Mouse (Mus musculus): ENCODE results near the gene Prpf8. TPM values are rescaled to one million over a fixed set of nuclear protein-coding genes. Genes with fewer than 3 reads are reported as not detected.

The Prpf8 gene
- polyA plus RNA-seq, 1 experiment = 64.2 TPM

DNA sequence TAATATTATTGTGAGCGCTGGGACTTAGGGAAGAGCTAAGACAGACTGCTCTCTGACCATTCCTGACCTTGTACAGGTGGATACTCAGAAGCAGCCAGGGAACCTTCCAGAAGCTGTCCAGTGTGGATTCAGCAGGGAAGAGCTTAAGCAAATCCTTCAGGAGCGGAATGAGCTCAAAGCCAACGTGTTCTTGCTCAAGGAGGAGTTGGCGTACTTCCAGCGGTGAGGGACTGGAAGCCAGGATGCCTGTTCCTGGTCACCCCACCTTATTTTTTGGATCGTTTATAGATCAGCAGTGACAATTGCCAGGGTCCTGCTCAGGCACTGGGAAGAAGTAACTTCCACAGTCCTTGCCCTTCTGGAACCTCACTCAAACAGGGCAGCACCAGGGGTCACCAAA, 24.6 kb downstream of the Prpf8 start:
- no peak for DNase-seq (ENCODE audit: low read depth in 1 of 2, low spot score in 2 of 2)
- H3K4me3 ChIP-seq (ENCODE audit: extremely low read depth, insufficient read depth, insufficient read length) = no peak overlapping the region
- no peak overlapping the region for H3K27ac ChIP-seq (ENCODE audit: insufficient read depth, low read length)
- 93% methylated on average over 6 of the region's 6 CpGs for WGBS
- H3K27me3 ChIP-seq (ENCODE audit: control insufficient read depth, insufficient read depth, low read length) = no peaks in the 10 kb centered on the region
- peaks cover 5% of the 10 kb centered on the region; the same call in 1 of the 2 replicates for H3K4me1 ChIP-seq (ENCODE audit: control insufficient read depth, insufficient read depth, insufficient read length)
- H3K36me3 ChIP-seq (ENCODE audit: control insufficient read depth, insufficient read depth, low read length) = peaks cover 21% of the 10 kb centered on the region
- TF ChIP-seq POLR2A (IDR thresholded peaks at IDR 0.05; ENCODE audit: low read depth, low read length) = no peak
- no peak for TF ChIP-seq CTCF (IDR thresholded peaks at IDR 0.05; ENCODE audit: extremely low read depth, insufficient read depth, insufficient read length, insufficient replicate concordance)

DNA sequence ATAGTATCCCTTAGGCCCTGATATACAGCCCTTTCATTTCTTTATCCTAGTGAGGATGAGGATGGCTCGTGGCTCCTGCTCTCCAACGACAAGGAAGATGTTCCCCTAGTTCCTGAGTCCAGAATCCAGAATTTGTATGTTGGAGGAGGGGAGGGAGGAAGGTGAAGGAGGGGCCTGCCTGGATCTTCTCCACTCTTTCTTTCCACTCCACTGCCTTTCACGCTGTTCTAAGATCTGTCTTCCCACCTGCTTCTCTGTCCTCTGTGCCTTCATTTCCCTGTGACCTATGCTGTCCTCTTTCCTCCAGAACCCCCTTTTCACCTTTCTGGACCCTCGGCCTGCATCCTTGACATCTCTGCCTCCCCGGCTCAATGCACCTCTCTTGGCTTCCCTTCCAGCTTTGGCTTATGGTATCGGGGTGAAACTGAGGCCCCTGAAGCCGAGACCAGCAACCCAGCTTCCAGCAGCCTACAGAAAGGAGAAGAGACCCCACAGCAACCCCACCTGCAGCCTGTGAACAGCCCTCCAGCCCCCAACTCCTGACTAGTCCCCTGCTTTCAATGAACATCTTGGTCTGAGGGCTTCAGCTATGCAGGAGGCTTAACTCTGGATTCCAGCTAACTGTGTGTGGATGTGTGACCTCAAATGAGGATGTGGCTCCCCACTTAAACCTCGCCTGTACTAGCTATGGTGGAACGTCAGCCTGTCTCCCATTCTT, 25.8 kb downstream of the Prpf8 start:
- Histone ChIP-seq H3K36me3 (ENCODE audit: control insufficient read depth, insufficient read depth, low read length) (peaks cover 16% of the 10 kb centered on the region), H3K27ac (ENCODE audit: insufficient read depth, low read length) (no peak overlapping the region), H3K4me3 (ENCODE audit: extremely low read depth, insufficient read depth, insufficient read length) (no peak overlapping the region), H3K27me3 (ENCODE audit: control insufficient read depth, insufficient read depth, low read length) (no peaks in the 10 kb centered on the region), H3K4me1 (ENCODE audit: control insufficient read depth, insufficient read depth, insufficient read length) (peaks cover 5% of the 10 kb centered on the region; the same call in 1 of the 2 replicates)
- TF ChIP-seq CTCF (IDR thresholded peaks at IDR 0.05; ENCODE audit: extremely low read depth, insufficient read depth, insufficient read length, insufficient replicate concordance) = no peak
- TF ChIP-seq POLR2A (IDR thresholded peaks at IDR 0.05; ENCODE audit: low read depth, low read length) = no peak
- WGBS = 67% methylated on average over 9 of the region's 9 CpGs
- no peak for DNase-seq (ENCODE audit: low read depth in 1 of 2, low spot score in 2 of 2)

GRCm38 (mm10) chr11:75513336-75513735, 26.7 kb downstream of the Prpf8 start, which contains the start of gene Scarf1:
TSS of gene Scarf1 (plus strand) at chr11:75513540.
- Histone ChIP-seq H3K27me3 (ENCODE audit: control insufficient read depth, insufficient read depth, low read length) (no peaks in the 10 kb centered on the region), H3K4me3 (ENCODE audit: extremely low read depth, insufficient read depth, insufficient read length) (peak within 1 kb of the TSS; percentile 25; the same call in 1 of the 2 replicates), H3K27ac (ENCODE audit: insufficient read depth, low read length) (no peak within 1 kb of the TSS), H3K36me3 (ENCODE audit: control insufficient read depth, insufficient read depth, low read length) (peaks cover 10% of the 10 kb centered on the region), H3K4me1 (ENCODE audit: control insufficient read depth, insufficient read depth, insufficient read length) (peaks cover 5% of the 10 kb centered on the region; the same call in 1 of the 2 replicates)
- no peak for DNase-seq (ENCODE audit: low read depth in 1 of 2, low spot score in 2 of 2)
- WGBS = 59% methylated on average over 8 of the region's 8 CpGs
- TF ChIP-seq CTCF (IDR thresholded peaks at IDR 0.05; ENCODE audit: extremely low read depth, insufficient read depth, insufficient read length, insufficient replicate concordance) = no peak
- TF ChIP-seq POLR2A (IDR thresholded peaks at IDR 0.05; ENCODE audit: low read depth, low read length) = no peak

DNA sequence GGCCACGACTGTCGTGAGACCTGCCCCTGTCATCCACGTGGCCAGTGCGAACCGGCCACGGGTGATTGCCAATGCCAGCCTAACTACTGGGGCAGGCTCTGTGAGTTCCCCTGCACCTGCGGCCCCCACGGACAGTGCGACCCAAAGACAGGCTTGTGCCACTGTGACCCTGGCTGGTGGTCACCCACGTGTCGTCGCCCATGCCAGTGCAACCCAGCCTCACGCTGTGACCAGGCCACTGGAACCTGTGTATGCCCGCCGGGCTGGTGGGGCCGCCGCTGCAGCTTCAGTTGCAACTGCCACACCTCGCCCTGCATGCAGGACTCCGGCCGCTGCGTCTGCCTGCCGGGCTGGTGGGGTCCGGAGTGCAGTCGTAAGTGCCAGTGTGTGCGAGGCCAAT, 28.6 kb downstream of the Prpf8 start:
- H3K36me3 ChIP-seq (ENCODE audit: control insufficient read depth, insufficient read depth, low read length) = no peaks in the 10 kb centered on the region
- H3K27me3 ChIP-seq (ENCODE audit: control insufficient read depth, insufficient read depth, low read length) = no peaks in the 10 kb centered on the region
- H3K27ac ChIP-seq (ENCODE audit: insufficient read depth, low read length) = no peak overlapping the region
- H3K4me1 ChIP-seq (ENCODE audit: control insufficient read depth, insufficient read depth, insufficient read length) = no peaks in the 10 kb centered on the region; the same call in 1 of the 2 replicates
- WGBS = 91% methylated on average over 25 of the region's 25 CpGs
- DNase-seq (ENCODE audit: low read depth in 1 of 2, low spot score in 2 of 2) = no peak
- H3K4me3 ChIP-seq (ENCODE audit: extremely low read depth, insufficient read depth, insufficient read length) = no peak overlapping the region
- no peak for TF ChIP-seq CTCF (IDR thresholded peaks at IDR 0.05; ENCODE audit: extremely low read depth, insufficient read depth, insufficient read length, insufficient replicate concordance)
- TF ChIP-seq POLR2A (IDR thresholded peaks at IDR 0.05; ENCODE audit: low read depth, low read length) = no peak

GRCm38 (mm10) chr11:75519834-75520633, 33.4 kb downstream of the Prpf8 start:
- DNase-seq (ENCODE audit: low read depth in 1 of 2, low spot score in 2 of 2) = no peak
- no peak for TF ChIP-seq POLR2A (IDR thresholded peaks at IDR 0.05; ENCODE audit: low read depth, low read length)
- no peak for TF ChIP-seq CTCF (IDR thresholded peaks at IDR 0.05; ENCODE audit: extremely low read depth, insufficient read depth, insufficient read length, insufficient replicate concordance)
- Histone ChIP-seq H3K27ac (ENCODE audit: insufficient read depth, low read length) (no peak overlapping the region), H3K4me3 (ENCODE audit: extremely low read depth, insufficient read depth, insufficient read length) (no peak overlapping the region), H3K4me1 (ENCODE audit: control insufficient read depth, insufficient read depth, insufficient read length) (no peaks in the 10 kb centered on the region), H3K36me3 (ENCODE audit: control insufficient read depth, insufficient read depth, low read length) (no peaks in the 10 kb centered on the region), H3K27me3 (ENCODE audit: control insufficient read depth, insufficient read depth, low read length) (no peaks in the 10 kb centered on the region)
- WGBS = 87% methylated on average over 15 of the region's 15 CpGs

DNA sequence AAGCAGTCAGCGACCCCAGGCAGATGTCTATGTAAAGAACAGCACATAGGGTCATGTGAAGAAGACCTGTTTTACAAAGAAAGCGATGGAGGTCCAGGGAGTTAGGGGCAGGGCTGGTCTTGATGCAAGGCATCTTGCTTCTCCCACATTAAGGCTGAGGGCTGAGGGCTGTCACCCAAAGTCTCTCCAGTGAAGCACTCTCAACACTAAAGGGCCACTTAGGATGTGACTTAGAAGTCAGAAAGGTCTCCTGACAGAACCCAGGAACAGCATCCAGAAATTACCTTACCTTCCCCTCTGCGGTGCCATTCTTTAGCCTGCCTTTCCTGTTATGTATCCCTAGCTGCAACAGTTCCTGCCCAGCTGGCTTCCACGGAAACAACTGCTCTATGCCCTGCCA, 35.0 kb downstream of the Prpf8 start:
- H3K27me3 ChIP-seq (ENCODE audit: control insufficient read depth, insufficient read depth, low read length) = no peaks in the 10 kb centered on the region
- H3K27ac ChIP-seq (ENCODE audit: insufficient read depth, low read length) = no peak overlapping the region
- no peak for DNase-seq (ENCODE audit: low read depth in 1 of 2, low spot score in 2 of 2)
- H3K4me1 ChIP-seq (ENCODE audit: control insufficient read depth, insufficient read depth, insufficient read length) = 0 out of 2 replicates have a peak, but pooled peaks cover 1% of the 10 kb centered on the region
- no peak overlapping the region for H3K4me3 ChIP-seq (ENCODE audit: extremely low read depth, insufficient read depth, insufficient read length)
- no peak for TF ChIP-seq POLR2A (IDR thresholded peaks at IDR 0.05; ENCODE audit: low read depth, low read length)
- no peak for TF ChIP-seq CTCF (IDR thresholded peaks at IDR 0.05; ENCODE audit: extremely low read depth, insufficient read depth, insufficient read length, insufficient replicate concordance)
- 90% methylated on average over 4 of the region's 4 CpGs for WGBS
- no peaks in the 10 kb centered on the region for H3K36me3 ChIP-seq (ENCODE audit: control insufficient read depth, insufficient read depth, low read length)
